Mouse (Mus musculus) layer of hippocampus, adult 8-10 months (tissue): ENCODE measurements around the gene Crisp1. TPM values are rescaled to one million over a fixed set of nuclear protein-coding genes. Genes with fewer than 3 reads are reported as not detected.

Experiments
- DNase-seq, 2 experiments: peaks; one replicate each; pipeline ENCODE4 v3.0.0; 2022; ENCODE audit warnings: low spot score in 2 of 2
- total RNA-seq, 4 experiments: library from RNA; stranded (reverse); gene quantifications; 2 replicates each; pipeline ENCODE4 v1.2.4; 2022

The Crisp1 gene
- not detected for total RNA-seq

DNA sequence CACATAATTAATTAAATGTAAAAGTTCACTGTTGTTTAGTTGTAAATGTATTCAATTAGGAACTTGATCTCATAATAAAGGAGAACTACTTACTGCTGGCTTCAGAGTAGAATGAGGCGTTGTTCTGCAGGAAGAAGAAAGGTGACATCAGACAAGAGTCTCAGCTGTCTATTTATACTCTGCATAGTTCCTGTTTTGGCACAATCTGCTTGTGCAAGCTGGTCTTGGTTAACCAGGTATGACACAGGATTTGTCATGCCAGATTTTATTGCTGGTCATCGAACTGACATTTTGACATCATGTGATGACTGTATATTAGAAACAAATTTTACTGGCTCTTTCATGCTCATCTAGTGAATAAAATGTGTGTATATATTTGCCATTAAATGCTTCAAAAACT lies at the start of gene Crisp1:
Gene Crisp1, minus strand, starts transcription at position 146 of the 400 bp plus-strand sequence.
- no peak for DNase-seq

- DNase-seq: no peak
Measured at GRCm38 (mm10) chr17:40342497-40343009, 23.5 kb upstream of the Crisp1 start.

DNA sequence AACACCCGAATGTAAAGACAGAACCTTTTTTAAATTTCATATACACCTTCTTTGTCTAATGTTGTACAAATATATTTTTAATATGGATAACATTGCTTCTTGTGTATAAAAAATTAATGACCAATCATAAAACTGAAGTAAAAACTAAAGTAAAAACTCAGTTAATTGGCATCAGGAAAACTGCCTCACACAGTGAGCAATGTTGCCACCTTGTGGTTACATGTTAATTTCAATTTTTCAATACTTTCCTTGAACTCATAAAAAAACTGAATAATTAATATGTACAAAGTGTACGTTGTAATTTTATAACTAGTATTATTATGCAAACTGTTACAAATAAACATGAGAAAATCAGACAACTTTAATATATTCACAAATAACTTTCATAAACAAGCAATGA lies 33.6 kb downstream of the Crisp1 start:
- no peak for DNase-seq

DNA sequence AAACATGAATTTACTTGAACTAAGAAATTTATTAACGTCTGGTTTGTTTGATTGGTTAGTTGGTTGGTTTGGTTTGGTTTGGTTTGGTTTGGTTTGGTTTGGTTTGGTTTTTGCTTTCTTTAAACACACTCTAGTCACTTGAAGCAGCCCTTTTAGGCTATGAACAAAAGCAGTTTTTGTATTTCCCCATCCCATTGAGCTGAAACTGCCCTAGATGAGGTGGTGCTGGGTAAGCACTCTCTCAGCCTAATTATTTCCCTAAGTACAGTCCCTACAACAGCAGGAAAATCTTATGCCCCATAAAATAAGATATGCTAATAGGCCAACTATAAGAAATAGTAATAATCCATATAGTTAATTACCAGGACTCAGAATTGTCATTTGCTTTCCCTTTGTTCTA lies 43.5 kb downstream of the Crisp1 start:
- DNase-seq: no peak

- no peak for DNase-seq
Measured at GRCm38 (mm10) chr17:40274906-40275470, 44.0 kb downstream of the Crisp1 start.

DNA sequence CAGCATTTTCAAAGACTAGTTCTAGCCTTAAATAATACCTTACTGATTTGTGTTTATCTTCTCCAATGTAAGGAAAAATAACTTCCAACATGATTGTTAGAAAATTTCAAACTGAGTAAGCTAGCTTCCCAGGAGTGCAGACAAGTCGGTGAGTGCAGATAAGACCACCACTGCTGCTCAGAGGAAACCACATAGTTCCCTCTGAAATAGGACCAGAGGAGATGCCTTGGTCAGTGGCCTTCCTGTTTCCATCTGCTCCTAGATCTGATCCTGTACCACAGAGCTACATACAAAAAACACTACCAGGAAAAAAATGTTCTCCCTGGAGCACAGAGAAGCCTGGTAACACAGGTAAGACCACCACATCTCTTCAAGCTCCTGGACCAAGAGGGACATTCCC lies 66.5 kb downstream of the Crisp1 start:
- no peak for DNase-seq

Other genes with a start within 250 kb of the Crisp1 start
- not detected for gene AC192777.2, start 223.8 kb downstream of the Crisp1 start, total RNA-seq
- gene Pgk2, start 110.6 kb downstream of the Crisp1 start, total RNA-seq: not detected
- gene Crisp3, start 76.9 kb downstream of the Crisp1 start, total RNA-seq: not detected
- gene Esp8, start 200.8 kb upstream of the Crisp1 start, total RNA-seq: not detected
- not detected for gene Esp6, start 242.3 kb upstream of the Crisp1 start, total RNA-seq